Mouse (Mus musculus) left cerebral cortex, adult 8-10 months (tissue): ENCODE data around the gene Capns1. TPM values are rescaled to one million over a fixed set of nuclear protein-coding genes. Genes with fewer than 3 reads are reported as not detected.
A peak's percentile ranks its signal among the peaks of the same experiment; 100 is the strongest.

ENCODE experiments used
- DNase-seq, 2 experiments: peaks; one replicate each; pipeline ENCODE4 v3.0.0; 2022; ENCODE audit warnings: low spot score in 2 of 2
- total RNA-seq, 4 experiments: library from RNA; stranded (reverse); gene quantifications; 2 replicates each; pipeline ENCODE4 v1.2.4; 2022

Gene Capns1
- total RNA-seq, 4 experiments from 2014 or later = 173 to 205 (median 180) TPM

DNA sequence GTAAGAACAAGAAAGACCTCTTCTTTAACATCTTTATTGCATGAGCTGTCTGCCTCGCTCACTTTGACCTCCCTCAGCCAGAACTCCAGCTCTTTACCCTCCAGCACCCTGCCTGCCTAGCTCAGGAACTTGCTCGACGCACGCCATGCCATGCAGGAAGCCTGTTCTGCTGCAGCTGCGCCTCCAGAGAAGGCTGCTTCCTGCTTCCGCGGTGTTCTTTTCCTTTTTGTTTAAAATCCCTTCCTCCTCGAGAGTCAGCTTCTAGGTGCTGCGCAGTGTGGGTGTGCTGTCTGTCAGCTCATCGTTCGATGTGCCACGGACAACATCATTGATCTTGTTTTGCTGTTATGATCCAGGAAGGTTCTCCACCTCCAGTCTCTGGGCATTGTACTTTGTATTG lies 22.1 kb downstream of the Capns1 start:
- DNase-seq = no peak

DNA sequence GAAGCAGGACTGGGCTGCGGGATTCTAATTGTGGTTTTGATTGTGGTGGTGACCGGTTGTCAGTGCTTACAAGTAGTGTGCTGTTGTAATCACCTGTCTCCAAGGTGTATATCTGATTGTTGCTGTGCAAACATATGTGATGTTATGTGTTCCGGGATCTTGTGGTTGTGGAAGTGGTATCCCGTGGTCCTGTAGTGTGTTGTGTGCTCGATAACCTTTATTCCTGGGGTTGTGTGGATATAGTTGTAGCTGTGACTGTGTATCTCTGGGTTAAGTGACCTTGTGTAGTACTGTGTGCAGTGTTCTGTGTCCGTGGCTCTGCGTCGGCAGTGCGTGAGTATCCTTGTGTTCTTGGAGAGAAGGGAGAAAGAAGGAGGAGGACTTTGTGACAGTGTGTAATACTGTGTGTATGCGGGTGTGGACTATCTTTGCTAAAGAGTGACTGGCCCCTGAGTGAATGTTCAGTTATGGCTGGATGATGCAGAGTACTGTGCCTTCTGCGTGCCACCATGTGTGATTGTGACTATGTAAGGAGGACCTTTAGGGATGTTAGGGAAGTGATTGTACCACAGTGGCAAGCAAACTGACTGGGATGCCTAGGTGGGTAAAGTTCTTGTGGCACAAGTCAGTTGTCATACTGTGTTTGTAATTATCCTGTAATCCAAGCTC lies 28.2 kb downstream of the Capns1 start:
- no peak for DNase-seq

DNA sequence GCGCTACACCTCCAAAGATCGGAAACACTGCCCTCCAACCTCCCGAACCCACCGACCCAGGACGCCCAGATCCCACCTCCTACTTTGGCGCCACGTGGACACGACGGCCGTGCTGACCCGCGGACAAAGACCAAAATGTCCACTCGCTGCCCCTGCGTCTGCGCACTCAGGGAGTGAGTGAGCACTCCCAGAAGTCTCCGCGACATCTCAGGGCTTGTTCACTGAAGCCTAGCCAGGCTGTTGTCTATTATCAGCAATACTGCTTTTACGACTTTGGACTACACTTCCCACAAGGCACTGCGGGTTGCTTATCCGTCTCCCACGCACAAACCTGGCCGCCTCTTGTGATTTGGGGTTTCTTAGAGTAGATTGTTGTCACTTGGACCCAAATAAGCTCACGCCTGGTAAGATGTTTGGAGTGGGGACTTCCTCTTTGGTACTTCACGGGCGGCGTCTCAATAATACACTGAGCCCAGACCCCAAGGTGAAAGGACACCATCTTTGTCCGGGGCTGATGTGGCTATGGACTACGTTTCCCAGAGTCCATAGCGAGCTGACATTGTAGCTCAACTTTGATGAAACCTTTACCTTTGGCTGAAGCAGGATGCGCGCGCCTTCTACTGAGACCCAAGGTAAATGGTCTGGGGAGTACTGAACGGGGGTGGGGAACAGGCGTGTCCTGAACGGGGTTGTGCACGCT lies 28.9 kb downstream of the Capns1 start, which contains the start of gene Zfp146:
Zfp146 (minus strand) TSS at position 168 of the 700 bp plus-strand sequence.
- DNase-seq = peak; percentile 90 to 93

- no peak for DNase-seq
Observed at GRCm38 (mm10) chr7:30168914-30169582, 29.6 kb downstream of the Capns1 start.

- no peak for DNase-seq
Observed at GRCm38 (mm10) chr7:30164745-30165144, 33.9 kb downstream of the Capns1 start.

DNA sequence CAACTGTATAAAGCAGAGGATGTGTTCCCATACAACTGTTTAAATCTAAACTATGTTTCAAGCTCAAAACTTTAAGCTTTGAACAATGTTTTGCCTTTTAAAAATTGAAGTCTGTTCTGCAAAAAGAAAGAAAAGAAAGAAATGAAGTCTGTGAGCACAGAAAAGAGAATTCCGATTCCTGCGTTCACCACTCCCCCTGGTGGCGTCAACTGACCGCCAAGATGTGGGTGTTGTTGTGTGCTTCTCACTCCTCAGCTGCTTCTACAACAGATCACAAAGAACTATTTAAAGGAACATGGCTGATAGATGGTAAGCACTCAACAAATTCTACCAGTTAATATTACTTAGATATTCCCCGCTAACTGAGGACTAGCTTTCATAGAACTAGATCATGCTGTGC lies 35.5 kb downstream of the Capns1 start:
- DNase-seq = no peak

- no peak for DNase-seq
Observed at GRCm38 (mm10) chr7:30155507-30155906, 43.1 kb downstream of the Capns1 start.

DNA sequence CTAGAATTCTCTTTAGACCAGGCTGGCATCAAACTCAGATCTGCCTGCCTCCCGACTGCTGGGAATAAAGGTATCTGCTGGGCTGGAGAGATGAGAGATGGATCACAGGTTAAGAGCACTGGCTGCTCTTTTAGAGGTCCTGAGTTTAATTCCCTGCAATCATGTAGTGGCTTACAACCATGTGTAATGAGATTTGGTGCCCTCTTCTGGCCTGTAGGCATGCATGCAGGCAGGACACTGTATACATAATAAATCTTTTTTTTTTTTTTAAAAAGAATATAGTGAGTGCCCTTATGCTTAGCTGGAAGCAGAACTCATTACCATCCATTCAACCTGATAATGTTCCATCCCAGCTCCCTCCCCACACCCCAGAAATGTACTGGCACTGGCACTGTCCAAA lies 44.6 kb downstream of the Capns1 start:
- DNase-seq = no peak

GRCm38 (mm10) chr7:30147011-30147410 lies 51.6 kb downstream of the Capns1 start:
- DNase-seq = no peak

- peak; percentile 32 to 57 for DNase-seq
Observed at GRCm38 (mm10) chr7:30143555-30144209, 54.9 kb downstream of the Capns1 start.

- DNase-seq = no peak
Observed at GRCm38 (mm10) chr7:30143170-30143554, 55.4 kb downstream of the Capns1 start.

Other genes with a start within 250 kb of the Capns1 start
- 10 to 100 TPM; 16.6 to 17.9 (median 17.6) TPM for gene Zfp74, start 244.7 kb downstream of the Capns1 start, total RNA-seq
- gene Zfp568, start 214.9 kb downstream of the Capns1 start, total RNA-seq = 1 to 10 TPM; 4.0 to 6.8 (median 4.9) TPM
- gene Zfp14, start 147.4 kb downstream of the Capns1 start, total RNA-seq = 10 to 100 TPM in 2 of 4 experiments, 1 to 10 TPM in 2; 7.5 to 10.8 (median 9.9) TPM
- gene Zfp82, start 125.9 kb downstream of the Capns1 start, total RNA-seq = 1 to 10 TPM; 5.7 to 6.5 (median 5.7) TPM
- under 1 TPM in 1 of 4 experiments, not detected in 3; 0.58 TPM for gene Gm26920, start 108.4 kb downstream of the Capns1 start, total RNA-seq
- 10 to 100 TPM in 2 of 4 experiments, 1 to 10 TPM in 2; 9.3 to 11.2 (median 10.4) TPM for gene Zfp566, start 108.3 kb downstream of the Capns1 start, total RNA-seq
- 10 to 100 TPM; 65.7 to 79.1 (median 70.9) TPM for gene Zfp260, start 104.0 kb downstream of the Capns1 start, total RNA-seq
- gene Zfp382, start 76.9 kb downstream of the Capns1 start, total RNA-seq = 10 to 100 TPM; 28.9 to 31.5 (median 30.1) TPM
- gene Zfp146, start 29.1 kb downstream of the Capns1 start, total RNA-seq = 10 to 100 TPM; 45.6 to 47.7 (median 46.7) TPM
- gene Cox7a1, start 14.7 kb downstream of the Capns1 start, total RNA-seq = 1 to 10 TPM; 3.7 to 9.1 (median 5.7) TPM
- 10 to 100 TPM; 56.6 to 66.4 (median 60.7) TPM for gene Polr2i, start 33.1 kb upstream of the Capns1 start, total RNA-seq
- gene Tbcb, start 33.5 kb upstream of the Capns1 start, total RNA-seq = 100 to 1,000 TPM; 119 to 124 (median 122) TPM
- not detected for gene Ovol3, start 36.9 kb upstream of the Capns1 start, total RNA-seq
- under 1 TPM; 0.36 to 0.50 (median 0.38) TPM for gene Thap8, start 81.3 kb upstream of the Capns1 start, total RNA-seq
- 1 to 10 TPM; 1.4 to 2.9 (median 1.8) TPM for gene Wdr62, start 81.6 kb upstream of the Capns1 start, total RNA-seq
- gene Clip3, start 92.9 kb upstream of the Capns1 start, total RNA-seq = 100 to 1,000 TPM; 377 to 471 (median 424) TPM
- gene Alkbh6, start 109.9 kb upstream of the Capns1 start, total RNA-seq = 10 to 100 TPM; 60.6 to 74.5 (median 62.8) TPM
- gene Syne4, start 116.0 kb upstream of the Capns1 start, total RNA-seq = 10 to 100 TPM in 1 of 4 experiments, 1 to 10 TPM in 3; 7.4 to 10.5 (median 8.8) TPM
- gene E130208F15Rik, start 122.9 kb upstream of the Capns1 start, total RNA-seq = under 1 TPM in 3 of 4 experiments, not detected in 1; 0.34 to 0.87 (median 0.48) TPM
- gene Sdhaf1, start 125.1 kb upstream of the Capns1 start, total RNA-seq = 10 to 100 TPM in 1 of 4 experiments, 1 to 10 TPM in 3; 8.3 to 10.0 (median 9.0) TPM
- 10 to 100 TPM; 29.0 to 31.8 (median 31.0) TPM for gene Lrfn3, start 164.0 kb upstream of the Capns1 start, total RNA-seq
- gene Tyrobp, start 214.9 kb upstream of the Capns1 start, total RNA-seq = 100 to 1,000 TPM in 2 of 4 experiments, 10 to 100 TPM in 2; 25.2 to 334 (median 134) TPM
- gene Hcst, start 221.0 kb upstream of the Capns1 start, total RNA-seq = 1 to 10 TPM in 3 of 4 experiments, not detected in 1; 1.4 to 3.0 (median 2.1) TPM
- gene Nfkbid, start 222.9 kb upstream of the Capns1 start, total RNA-seq = 1 to 10 TPM; 2.2 to 4.5 (median 2.8) TPM
- gene Aplp1, start 246.7 kb upstream of the Capns1 start, total RNA-seq = 1,000 to 10,000 TPM; 1,239 to 1,309 (median 1,269) TPM